Mouse (Mus musculus): ENCODE results near the gene Ifngr2. TPM values are rescaled to one million over a fixed set of nuclear protein-coding genes. Genes with fewer than 3 reads are reported as not detected.

Gene Ifngr2
- total RNA-seq, 2 experiments from 2014 or later = 52.7 to 61.5 TPM

DNA sequence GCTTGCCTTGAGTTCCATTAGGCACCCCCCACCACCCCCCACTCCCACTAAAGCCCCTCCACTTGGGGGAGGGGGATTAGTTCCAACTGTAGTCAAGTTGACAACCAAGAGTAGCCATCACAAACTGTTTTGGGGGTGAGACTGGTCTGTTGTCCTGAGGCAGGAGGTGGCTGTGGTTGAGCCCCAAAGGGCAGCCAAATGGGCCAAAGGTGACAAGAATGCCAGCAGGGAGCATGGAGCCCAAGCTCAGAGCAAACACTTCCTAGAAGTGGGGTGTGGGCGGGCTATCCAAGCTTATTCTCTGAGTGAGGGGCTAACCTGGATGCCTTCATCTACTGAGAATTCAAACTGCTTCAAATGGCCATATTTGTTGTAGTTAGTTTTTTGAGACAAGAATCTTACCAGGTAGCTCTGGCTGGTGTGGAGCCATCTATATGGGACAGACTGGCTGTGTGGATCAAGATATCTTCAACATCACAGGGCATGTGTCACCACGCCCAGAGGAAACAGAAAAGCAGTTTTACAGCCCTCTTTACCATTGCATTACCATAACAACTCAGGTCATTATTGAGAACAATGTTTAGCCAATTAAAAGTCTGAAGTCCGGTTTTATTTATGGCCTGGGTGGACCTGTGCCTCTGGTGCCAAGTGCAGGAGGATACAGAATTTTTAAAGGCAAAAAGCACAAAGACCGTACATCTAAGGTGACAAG is 17.9 kb downstream of the Ifngr2 start:
- DNase-seq (ENCODE audit: low spot score) = no peak

DNA sequence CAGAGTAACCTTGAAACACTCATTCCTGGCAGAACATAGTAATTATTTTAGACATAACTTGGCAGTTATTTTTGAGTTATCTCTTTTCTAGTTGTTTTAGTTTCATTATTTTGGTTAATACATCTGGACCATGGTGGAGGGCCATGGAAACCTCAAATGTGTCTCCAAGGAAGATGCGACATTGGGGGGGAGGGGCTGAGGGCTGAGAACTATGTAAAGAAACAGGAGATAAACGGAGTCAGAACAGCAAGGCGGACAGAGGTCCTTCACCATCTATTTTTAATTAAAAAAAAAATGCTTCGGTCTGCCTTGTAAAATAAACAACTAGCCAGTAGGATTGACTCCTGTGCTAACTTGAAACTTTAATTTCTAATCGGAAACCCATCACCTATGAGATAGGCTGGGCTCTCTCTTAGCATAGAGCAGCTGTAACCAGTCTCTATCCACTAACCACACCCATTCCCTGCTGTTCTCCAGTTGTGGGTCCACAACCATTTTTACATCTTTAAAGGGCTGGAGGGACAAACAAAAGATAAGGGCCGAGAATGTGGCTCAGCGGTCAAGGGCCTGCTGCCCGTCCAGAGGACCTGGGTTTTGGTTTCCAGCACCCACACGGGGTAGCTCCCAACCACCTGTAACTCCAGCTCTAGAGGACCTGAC is 18.6 kb downstream of the Ifngr2 start:
- DNase-seq (ENCODE audit: low spot score) = no peak

DNA sequence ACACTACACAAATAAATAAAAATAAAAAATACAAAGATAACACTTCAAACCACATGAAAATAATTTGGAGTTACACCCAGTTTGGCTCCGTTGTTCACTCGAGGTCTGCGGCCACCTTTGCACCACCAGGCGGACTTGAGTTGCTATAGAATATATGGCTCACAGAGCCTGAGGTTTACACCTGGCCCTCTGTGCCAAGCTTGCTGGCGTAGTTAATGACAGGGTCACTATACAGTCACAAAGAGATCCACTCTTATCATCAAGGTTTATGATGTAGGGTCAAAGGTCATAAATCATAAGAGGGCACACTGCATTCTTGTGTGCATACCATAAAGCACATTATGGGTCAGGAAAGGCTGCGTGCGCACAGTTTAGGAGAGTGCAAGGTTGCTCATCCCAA is 19.1 kb downstream of the Ifngr2 start:
- DNase-seq (ENCODE audit: low spot score) = no peak

DNA sequence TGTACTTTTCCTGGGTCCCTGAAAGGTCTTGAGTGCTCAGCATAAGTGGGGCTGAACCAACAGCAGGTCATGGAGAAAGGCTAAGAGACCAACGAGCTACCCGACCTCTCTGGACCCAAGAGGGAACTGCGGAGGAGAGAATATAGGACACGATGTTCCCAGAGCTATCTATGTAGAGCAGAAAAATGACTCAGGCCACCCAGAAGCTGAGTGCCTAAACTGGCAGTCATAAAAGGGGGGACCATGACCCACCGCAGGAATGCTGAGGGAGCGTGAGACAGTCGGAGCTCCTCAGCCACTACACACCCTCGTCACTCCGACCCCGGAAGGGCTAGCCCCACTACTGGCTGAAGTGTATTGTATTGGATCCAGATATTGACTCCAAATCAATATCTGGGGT is 22.1 kb downstream of the Ifngr2 start:
- DNase-seq (ENCODE audit: low spot score) = no peak

DNA sequence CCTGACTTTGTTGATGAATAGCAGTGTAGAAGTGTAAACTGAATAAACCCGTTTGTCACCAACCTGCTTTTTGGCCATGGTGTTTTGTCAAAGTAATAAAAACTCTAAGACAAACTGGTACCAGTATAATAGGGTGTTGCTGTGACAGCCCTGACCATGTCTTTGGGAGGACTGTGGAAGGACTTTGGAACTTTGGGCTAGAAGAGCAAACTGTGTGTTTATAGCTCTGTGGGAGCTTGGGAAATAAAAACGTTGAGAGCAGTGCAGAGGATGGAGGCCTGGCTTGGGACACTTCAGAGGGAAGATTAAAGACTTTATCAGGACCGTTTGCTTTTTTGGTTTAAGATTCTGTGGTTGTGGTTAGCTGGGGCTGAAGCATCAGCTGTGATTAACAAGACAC is 24.2 kb downstream of the Ifngr2 start:
- DNase-seq (ENCODE audit: low spot score) = no peak

GRCm38 (mm10) chr16:91575151-91575550 is 28.3 kb downstream of the Ifngr2 start:
- DNase-seq (ENCODE audit: low spot score) = no peak

- no peak for DNase-seq (ENCODE audit: low spot score)
Observed at GRCm38 (mm10) chr16:91578980-91579720, 32.3 kb downstream of the Ifngr2 start.

- peak; percentile 29 for DNase-seq (ENCODE audit: low spot score)
Observed at GRCm38 (mm10) chr16:91582307-91582706, 35.4 kb downstream of the Ifngr2 start.

- DNase-seq (ENCODE audit: low spot score) = no peak
Observed at GRCm38 (mm10) chr16:91585617-91586016, 38.7 kb downstream of the Ifngr2 start.

- DNase-seq (ENCODE audit: low spot score) = no peak
Observed at GRCm38 (mm10) chr16:91586244-91586643, 39.4 kb downstream of the Ifngr2 start.

- DNase-seq (ENCODE audit: low spot score) = no peak
Observed at GRCm38 (mm10) chr16:91587730-91588453, 41.0 kb downstream of the Ifngr2 start.

- DNase-seq (ENCODE audit: low spot score) = no peak
Observed at GRCm38 (mm10) chr16:91588703-91589102, 41.8 kb downstream of the Ifngr2 start.

- DNase-seq (ENCODE audit: low spot score) = no peak
Observed at GRCm38 (mm10) chr16:91592162-91592561, 45.3 kb downstream of the Ifngr2 start.

DNA sequence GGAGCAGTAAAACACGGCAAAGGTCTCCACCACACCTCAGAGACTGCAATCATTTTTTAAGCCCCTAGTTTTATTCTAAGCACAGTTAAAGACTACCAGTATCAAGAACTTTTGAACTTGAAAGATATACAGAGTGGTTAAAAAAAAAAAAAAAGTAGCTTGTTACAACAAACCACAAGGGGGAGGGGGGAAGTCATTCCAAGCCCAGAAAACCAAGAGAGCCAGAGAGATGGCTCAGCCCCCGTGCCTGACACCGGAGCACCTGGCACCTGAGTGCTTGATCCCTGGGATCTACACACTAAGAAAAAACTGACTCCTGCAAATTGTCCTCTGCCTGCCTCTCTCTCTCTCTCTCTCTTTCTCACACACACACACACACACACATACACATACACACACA is 46.4 kb downstream of the Ifngr2 start:
- DNase-seq (ENCODE audit: low spot score) = no peak

DNA sequence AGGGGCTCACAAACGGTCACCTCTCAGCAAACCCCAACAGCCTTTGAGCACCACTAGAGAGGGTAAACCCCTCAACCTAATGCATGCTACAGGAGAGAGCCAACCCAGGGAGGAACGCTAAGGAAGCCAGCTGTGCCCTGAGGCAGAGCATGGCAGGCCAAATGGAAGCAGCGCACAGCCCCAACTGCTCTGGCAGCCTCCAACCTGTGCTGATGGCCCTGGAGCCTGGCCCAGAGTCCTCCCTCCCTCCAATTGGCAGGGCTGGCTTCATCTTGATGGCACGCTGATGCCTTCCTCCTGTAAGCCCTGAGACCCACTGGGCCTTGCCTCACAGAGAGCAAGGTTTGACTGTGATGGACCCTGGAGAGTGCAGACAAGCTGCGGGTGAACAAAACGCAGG is 48.2 kb downstream of the Ifngr2 start:
- peak; percentile 57 for DNase-seq (ENCODE audit: low spot score)

DNA sequence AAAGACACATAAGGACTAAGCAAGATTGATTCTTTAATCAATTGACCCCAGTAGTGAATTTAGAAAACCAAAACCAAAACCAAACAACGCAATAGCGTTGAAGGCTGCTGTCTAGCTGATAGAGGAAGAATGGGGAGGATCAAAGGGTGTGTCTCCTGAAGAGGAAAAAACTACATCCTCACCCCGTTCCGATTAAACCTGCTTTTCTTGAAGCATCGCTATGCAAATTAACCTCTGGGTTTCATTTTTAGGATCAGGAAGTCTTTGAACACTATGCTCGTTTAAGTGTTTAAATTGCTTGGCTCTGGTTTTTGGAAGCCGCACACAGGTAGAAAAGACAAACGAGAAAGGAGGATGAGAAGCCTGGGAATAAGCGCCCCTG is 49.5 kb downstream of the Ifngr2 start:
- no peak for DNase-seq (ENCODE audit: low spot score)

DNA sequence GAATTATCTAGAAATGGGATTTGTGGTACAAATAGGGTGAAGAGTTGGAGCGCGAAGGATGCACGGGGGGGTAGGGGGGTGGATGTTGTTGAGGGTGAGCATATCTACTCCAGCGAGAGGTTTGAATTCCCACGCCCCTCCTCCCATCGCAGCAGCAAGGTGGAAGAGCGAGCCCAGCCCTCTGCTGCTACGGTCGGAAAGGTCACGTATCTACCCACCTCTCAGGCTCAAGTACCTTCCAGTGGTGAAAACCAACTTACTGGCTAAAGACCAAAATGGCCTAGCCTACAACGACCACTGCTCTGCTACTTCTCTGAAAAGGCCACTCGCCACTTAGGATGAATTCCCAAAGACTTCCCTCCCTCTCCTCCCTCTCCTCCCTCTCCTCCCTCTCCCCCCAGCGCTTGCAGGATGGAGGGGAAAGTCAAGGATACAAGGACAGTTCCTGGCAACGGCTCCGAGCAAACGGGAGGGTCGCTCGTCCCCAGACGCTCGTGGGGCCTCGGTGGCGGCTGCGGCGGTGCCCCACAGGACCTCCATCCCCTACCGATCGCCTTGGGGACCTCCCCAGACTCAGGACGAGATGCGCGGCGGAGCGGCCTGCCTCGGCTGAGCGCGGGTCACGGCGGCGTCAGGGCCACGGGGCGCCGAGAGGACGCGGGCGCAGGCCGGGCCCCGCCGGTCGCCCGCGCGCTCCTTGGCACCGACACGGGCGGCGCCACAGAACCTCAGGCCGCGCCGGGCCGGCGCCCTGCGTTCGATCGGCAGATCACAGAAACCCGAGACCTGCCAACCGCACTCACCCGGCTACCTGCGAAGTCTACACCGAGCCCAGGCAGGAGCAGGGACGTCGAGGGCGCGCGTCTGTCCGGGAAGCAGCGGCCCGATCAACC is 50.2 kb downstream of the Ifngr2 start:
- DNase-seq (ENCODE audit: low spot score) = peak; percentile 21

DNA sequence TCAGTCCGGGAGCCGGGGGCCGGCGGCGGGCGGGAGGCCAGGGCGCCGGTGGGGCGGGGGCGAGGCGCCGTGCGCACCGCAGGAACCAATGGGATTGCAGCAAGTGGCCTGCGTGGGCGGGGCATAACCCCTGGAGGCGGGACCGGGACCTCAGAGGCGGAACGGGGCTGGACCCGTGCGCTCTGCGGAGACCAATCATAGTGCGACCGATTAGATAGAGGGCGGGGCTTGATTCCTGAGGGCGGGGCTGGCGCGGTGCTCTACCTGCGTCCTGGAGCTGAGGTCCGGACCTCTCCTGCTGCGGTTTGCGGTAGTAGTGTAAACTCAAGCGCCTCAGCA is 50.8 kb downstream of the Ifngr2 start, which contains the start of gene Tmem50b:
TSS of gene Tmem50b (minus strand) at position 129 of the 339 bp plus-strand sequence.
- peak; percentile 99 for DNase-seq (ENCODE audit: low spot score)

- DNase-seq (ENCODE audit: low spot score) = no peak
Observed at GRCm38 (mm10) chr16:91599242-91599641, 52.4 kb downstream of the Ifngr2 start.

DNA sequence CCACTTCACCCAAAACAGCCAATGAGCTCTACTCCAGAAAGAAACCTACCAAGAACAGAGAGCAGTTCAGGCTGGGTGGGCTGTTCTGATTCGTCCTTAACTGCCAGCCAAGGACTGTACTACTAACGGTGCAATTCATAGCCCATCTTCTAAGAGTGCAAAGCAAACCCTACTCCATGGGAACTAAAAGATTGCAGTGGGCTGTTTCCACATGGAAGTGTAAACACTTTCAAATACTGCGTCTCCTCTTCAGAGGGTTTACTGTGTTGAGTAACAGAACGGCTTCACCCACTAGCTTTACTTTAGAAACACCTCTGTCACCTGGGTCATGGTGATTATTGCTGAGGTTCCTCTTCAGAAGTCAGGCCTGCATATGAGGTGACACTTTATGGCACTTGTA is 54.2 kb downstream of the Ifngr2 start:
- no peak for DNase-seq (ENCODE audit: low spot score)

GRCm38 (mm10) chr16:91601693-91602092 is 54.8 kb downstream of the Ifngr2 start:
- DNase-seq (ENCODE audit: low spot score) = no peak

Measured in gastrocnemius, adult 18-20 months (tissue).